In genomic region chr5:138262582-138263240, GRCm38 (mm10) we compare ENCODE assay signal across 9 mouse cellular contexts. TPM values are rescaled to one million over a fixed set of nuclear protein-coding genes. Genes with fewer than 3 reads are reported as not detected.
A peak's percentile ranks its signal among the peaks of the same experiment; 100 is the strongest.
DNase-seq lines count a peak whose midpoint lies in the region; ATAC-seq and TF ChIP-seq lines count a peak whose summit lies in the region.
"Had no signal": no experiment of that assay in that cellular context is flagged by ENCODE, and none has a peak within 500 bp of the region (broad histone marks: within the 10 kb centered on the region; RNA-seq: fewer than 3 reads in every experiment).

No protein-coding gene starts in this region.

- H3K27ac ChIP-seq in kidney, adult 2 months (ENCODE audit: insufficient read depth, low read depth, low read length), result no peak overlapping the region
- H3K27ac ChIP-seq in MEL (ENCODE audit: control insufficient read depth, low read depth, low read length), result peak overlapping the region; percentile 100
- no peak overlapping the region for H3K27ac ChIP-seq in hindbrain, embryonic 11.5 days (ENCODE audit: low read depth, low read length)
- no peak overlapping the region for H3K27ac ChIP-seq in midbrain, embryonic 13.5 days

- H3K4me1 ChIP-seq in kidney, adult 2 months (ENCODE audit: control insufficient read depth, insufficient read depth, low read length), result peaks cover 4% of the 10 kb centered on the region; the same call in 1 of the 2 replicates
- H3K4me1 ChIP-seq in MEL (ENCODE audit: control insufficient read depth in 1 of 2, insufficient read depth in 2 of 2, low read length in 2 of 2), result peaks cover 6 to 55% of the 10 kb centered on the region in 2 experiments
- peaks cover 8% of the 10 kb centered on the region for H3K4me1 ChIP-seq in hindbrain, embryonic 11.5 days (replicated peaks; ENCODE audit: control insufficient read depth, insufficient read depth, low read length)
- H3K4me1 ChIP-seq in midbrain, embryonic 13.5 days (replicated peaks), result peaks cover 29% of the 10 kb centered on the region

- H3K9me3 ChIP-seq in MEL (replicated peaks; ENCODE audit: insufficient read depth, low read length), result no peaks in the 10 kb centered on the region
- H3K9me3 ChIP-seq in hindbrain, embryonic 11.5 days (ENCODE audit: control insufficient read depth, low read length), result no peaks in the 10 kb centered on the region
- no peaks in the 10 kb centered on the region for H3K9me3 ChIP-seq in midbrain, embryonic 13.5 days

- ATAC-seq in hindbrain, embryonic 11.5 days (ENCODE audit: low FRiP score), result 0 out of 2 replicates have a peak, but pooled peaks have one; percentile 3
- ATAC-seq in midbrain, embryonic 13.5 days, result peak; percentile 1; the same call in 1 of the 2 replicates

- TF ChIP-seq POLR2A in kidney, adult 2 months (IDR thresholded peaks at IDR 0.05; ENCODE audit: low read depth, low read length), result no peak
- TF ChIP-seq POLR2A in MEL (IDR thresholded peaks at IDR 0.05; ENCODE audit: control insufficient read depth in 1 of 2, insufficient read depth in 1 of 2, low read depth in 1 of 2, low read length in 2 of 2, poor library complexity in 1 of 2), result peak; percentile 27 to 31; a peak in 1 of 4 replicates

- H3K4me3 ChIP-seq in kidney, adult 2 months (ENCODE audit: insufficient read depth, low read depth, low read length), result peak overlapping the region; percentile 71
- H3K4me3 ChIP-seq in MEL (ENCODE audit: control insufficient read depth in 1 of 2, insufficient read depth in 1 of 2, low read depth in 2 of 2, low read length in 2 of 2), result peak overlapping the region; percentile 68 to 89
- peak overlapping the region; percentile 90 for H3K4me3 ChIP-seq in hindbrain, embryonic 11.5 days (ENCODE audit: low read depth, low read length)
- peak overlapping the region; percentile 77 for H3K4me3 ChIP-seq in midbrain, embryonic 13.5 days (replicated peaks)

- no peak for DNase-seq in kidney, adult 2 months
- no peak for DNase-seq in kidney, adult 8-10 months
- peak; percentile 51 for DNase-seq in MEL (ENCODE audit: low read depth, low spot score)
- DNase-seq in hindbrain, embryonic 11.5 days (ENCODE audit: low spot score), result no peak
- no peak for DNase-seq in left cerebral cortex, postnatal 25 days (ENCODE audit: low spot score in 2 of 2)
- no peak for DNase-seq in embryo, embryonic 10.5 days (ENCODE audit: low spot score)
- no peak for DNase-seq in frontal cortex, postnatal 25 days (ENCODE audit: low spot score in 2 of 2)

- TF ChIP-seq EP300 in MEL (IDR thresholded peaks at IDR 0.05; ENCODE audit: low read depth in 1 of 2, low read length in 2 of 2), result 0 out of 4 replicates have a peak, but pooled peaks of 1 of the 2 experiments have one; percentile 8

- no peaks in the 10 kb centered on the region for H3K36me3 ChIP-seq in kidney, adult 2 months (ENCODE audit: control insufficient read depth, insufficient read depth, low read length)
- H3K36me3 ChIP-seq in MEL (ENCODE audit: control insufficient read depth in 1 of 2, insufficient read depth in 2 of 2, low read length in 2 of 2), result peaks cover 3 to 49% of the 10 kb centered on the region in 2 experiments; a peak in 3 of 4 replicates
- H3K36me3 ChIP-seq in hindbrain, embryonic 11.5 days (ENCODE audit: control insufficient read depth, insufficient read depth, low read length), result peaks cover 7% of the 10 kb centered on the region; the same call in 1 of the 2 replicates
- peaks cover 54% of the 10 kb centered on the region for H3K36me3 ChIP-seq in midbrain, embryonic 13.5 days

- no peaks in the 10 kb centered on the region for H3K27me3 ChIP-seq in kidney, adult 2 months (replicated peaks; ENCODE audit: control insufficient read depth, insufficient read depth, low read length)
- H3K27me3 ChIP-seq in MEL (ENCODE audit: control insufficient read depth in 1 of 2, insufficient read depth in 2 of 2, low read length in 2 of 2), result no peaks in the 10 kb centered on the region
- H3K27me3 ChIP-seq in hindbrain, embryonic 11.5 days (ENCODE audit: control insufficient read depth, insufficient read depth, low read length), result no peaks in the 10 kb centered on the region
- no peaks in the 10 kb centered on the region for H3K27me3 ChIP-seq in midbrain, embryonic 13.5 days

- WGBS in kidney, adult 2 months, result 58% methylated on average over 18 of the region's 18 CpGs
- WGBS in hindbrain, embryonic 11.5 days, result 66% methylated on average over 18 of the region's 18 CpGs
- 68% methylated on average over 18 of the region's 18 CpGs for WGBS in midbrain, embryonic 13.5 days

- TF ChIP-seq CTCF in kidney, adult 2 months (conservative IDR thresholded peaks at IDR 0.05; ENCODE audit: insufficient read depth, insufficient read length, low read depth, low read length), result no peak
- 0 out of 6 replicates have a peak, but pooled peaks of 2 of the 3 experiments have one; percentile 1 to 6 for TF ChIP-seq CTCF in MEL (IDR thresholded peaks at IDR 0.05 in 2 of 3, conservative IDR thresholded peaks at IDR 0.05 in 1 of 3; ENCODE audit: control insufficient read depth in 1 of 3, insufficient read depth in 1 of 3, low read depth in 2 of 3, low read length in 3 of 3, poor library complexity in 1 of 3, severe bottlenecking in 1 of 3)

- TF ChIP-seq RAD21 in MEL (IDR thresholded peaks at IDR 0.05; ENCODE audit: low read depth, low read length), result no peak

- peak overlapping the region; percentile 97 for H3K4me2 ChIP-seq in hindbrain, embryonic 11.5 days (replicated peaks; ENCODE audit: low read depth, low read length)
- peak overlapping the region; percentile 99 for H3K4me2 ChIP-seq in midbrain, embryonic 13.5 days (replicated peaks)

- H3K9ac ChIP-seq in MEL (ENCODE audit: control insufficient read depth, low read depth, low read length, poor library complexity, severe bottlenecking), result peak overlapping the region; percentile 93
- peak overlapping the region; percentile 84 for H3K9ac ChIP-seq in hindbrain, embryonic 11.5 days (ENCODE audit: low read depth, low read length)
- peak overlapping the region; percentile 95 for H3K9ac ChIP-seq in midbrain, embryonic 13.5 days (replicated peaks)

- intact Hi-C loops in left cerebral cortex, postnatal 25 days (cut with DNase I), result no loop called here

- peaks cover 48% of the 10 kb centered on the region for H3K79me2 ChIP-seq in MEL (ENCODE audit: control insufficient read depth, insufficient read depth, low read length, poor library complexity)

TF ChIP-seq in MEL, 35 proteins besides CTCF, POLR2A, EP300 and RAD21 (continues in another document):
- TF ChIP-seq SMC3 (IDR thresholded peaks at IDR 0.05; ENCODE audit: low read depth, low read length), result no peak; the same call in 1 of the 2 replicates
- TF ChIP-seq UBTF (IDR thresholded peaks at IDR 0.05; ENCODE audit: borderline replicate concordance, insufficient read depth, low read depth, low read length), result peak; percentile 83; the same call in 1 of the 2 replicates
- TF ChIP-seq MEF2A (IDR thresholded peaks at IDR 0.05; ENCODE audit: extremely low read depth, insufficient replicate concordance, low read depth, low read length, poor library complexity, severe bottlenecking), result no peak
- TF ChIP-seq ZC3H11A (IDR thresholded peaks at IDR 0.05; ENCODE audit: low read depth, low read length), result no peak
- peak; percentile 77; the same call in 1 of the 2 replicates for TF ChIP-seq CHD1 (IDR thresholded peaks at IDR 0.05; ENCODE audit: low read depth, low read length)
- no peak for TF ChIP-seq TCF12 (IDR thresholded peaks at IDR 0.05; ENCODE audit: low read depth, low read length)
- no peak; the same call in none of the 2 replicates for TF ChIP-seq MXI1 (IDR thresholded peaks at IDR 0.05; ENCODE audit: low read depth, low read length)

RNA-seq across cellular contexts. Expression of gene BC037034, which starts 1.1 kb away (rescaled TPM):
- polyA plus RNA-seq in kidney, adult 2 months (2012; rRNA removed), result 28.5 and 35.1 TPM in 2 replicates
- total RNA-seq in MEL (2012; rRNA removed), result 27.8 and 35.6 TPM in 2 replicates
- polyA plus RNA-seq in MEL (2012; ENCODE audit: insufficient read depth in 1 of 2, insufficient read length in 2 of 2, low read depth in 1 of 2, low replicate concordance in 2 of 2, missing spikeins in 1 of 2), result 10 to 100 TPM in 1 of 2 experiments, not detected in 1; 59.1 TPM
- polyA plus RNA-seq in hindbrain, embryonic 11.5 days (2014; fragmentation: Nextera tagmentation; extraction: Ambion mirVana), result 7.0 and 7.1 TPM in 2 replicates
- 12.2 and 15.8 TPM in 2 replicates for polyA plus RNA-seq in midbrain, embryonic 13.5 days (2015; fragmentation: Nextera tagmentation; extraction: Ambion mirVana)
- 10 to 100 TPM; 62.2 to 65.8 TPM for total RNA-seq in left cerebral cortex, postnatal 25 days (2021)

RNA-seq across cellular contexts. Expression of gene Lamtor4, which starts 7.4 kb away (rescaled TPM):
- polyA plus RNA-seq in kidney, adult 2 months (2012; rRNA removed), result 362 and 389 TPM in 2 replicates
- 45.7 and 51.5 TPM in 2 replicates for total RNA-seq in MEL (2012; rRNA removed)
- 10 to 100 TPM in 1 of 2 experiments, not detected in 1; 59.0 TPM for polyA plus RNA-seq in MEL (2012; ENCODE audit: insufficient read depth in 1 of 2, insufficient read length in 2 of 2, low read depth in 1 of 2, low replicate concordance in 2 of 2, missing spikeins in 1 of 2)
- polyA plus RNA-seq in hindbrain, embryonic 11.5 days (2014; fragmentation: Nextera tagmentation; extraction: Ambion mirVana), result 51.0 and 54.4 TPM in 2 replicates
- 81.2 and 81.9 TPM in 2 replicates for polyA plus RNA-seq in midbrain, embryonic 13.5 days (2015; fragmentation: Nextera tagmentation; extraction: Ambion mirVana)
- 10 to 100 TPM; 56.9 to 59.8 TPM for total RNA-seq in left cerebral cortex, postnatal 25 days (2021)

RNA-seq across cellular contexts. Expression of gene Gal3st4, which starts 9.9 kb away (rescaled TPM):
- polyA plus RNA-seq in kidney, adult 2 months (2012; rRNA removed), result 0.13 and 0.19 TPM in 2 replicates
- 0.15 and 0.16 TPM in 2 replicates for total RNA-seq in MEL (2012; rRNA removed)
- under 1 TPM in 1 of 2 experiments, not detected in 1; 0.17 TPM for polyA plus RNA-seq in MEL (2012; ENCODE audit: insufficient read depth in 1 of 2, insufficient read length in 2 of 2, low read depth in 1 of 2, low replicate concordance in 2 of 2, missing spikeins in 1 of 2)
- polyA plus RNA-seq in hindbrain, embryonic 11.5 days (2014; fragmentation: Nextera tagmentation; extraction: Ambion mirVana), result 4.6 and 6.1 TPM in 2 replicates
- 2.5 and 3.0 TPM in 2 replicates for polyA plus RNA-seq in midbrain, embryonic 13.5 days (2015; fragmentation: Nextera tagmentation; extraction: Ambion mirVana)
- 1 to 10 TPM; 3.5 to 3.6 TPM for total RNA-seq in left cerebral cortex, postnatal 25 days (2021)

RNA-seq across cellular contexts. Expression of gene Gm43720, which starts 17.0 kb away (rescaled TPM):
- not detected in 2 replicates for polyA plus RNA-seq in kidney, adult 2 months (2012; rRNA removed)
- total RNA-seq in MEL (2012; rRNA removed), result not detected in 2 replicates
- not detected for polyA plus RNA-seq in MEL (2012; ENCODE audit: insufficient read depth in 1 of 2, insufficient read length in 2 of 2, low read depth in 1 of 2, low replicate concordance in 2 of 2, missing spikeins in 1 of 2)
- 0.06 TPM in 2 replicates for polyA plus RNA-seq in hindbrain, embryonic 11.5 days (2014; fragmentation: Nextera tagmentation; extraction: Ambion mirVana)
- polyA plus RNA-seq in midbrain, embryonic 13.5 days (2015; fragmentation: Nextera tagmentation; extraction: Ambion mirVana), result 0.10 and 0.19 TPM in 2 replicates
- under 1 TPM in 1 of 2 experiments, not detected in 1; 0.09 TPM for total RNA-seq in left cerebral cortex, postnatal 25 days (2021)
- total RNA-seq: megakaryocyte progenitor cell, adult 5-6 weeks had no signal

RNA-seq across cellular contexts. Expression of gene Gpc2, which starts 17.1 kb away (rescaled TPM):
- polyA plus RNA-seq in kidney, adult 2 months (2012; rRNA removed), result 1.2 and 1.5 TPM in 2 replicates
- total RNA-seq in MEL (2012; rRNA removed), result 0.04 TPM in 1 of 2 replicates, not detected in the other
- polyA plus RNA-seq in MEL (2012; ENCODE audit: insufficient read depth in 1 of 2, insufficient read length in 2 of 2, low read depth in 1 of 2, low replicate concordance in 2 of 2, missing spikeins in 1 of 2), result not detected
- polyA plus RNA-seq in hindbrain, embryonic 11.5 days (2014; fragmentation: Nextera tagmentation; extraction: Ambion mirVana), result 20.8 and 23.9 TPM in 2 replicates
- polyA plus RNA-seq in midbrain, embryonic 13.5 days (2015; fragmentation: Nextera tagmentation; extraction: Ambion mirVana), result 236 and 248 TPM in 2 replicates
- 1 to 10 TPM; 1.3 to 2.1 TPM for total RNA-seq in left cerebral cortex, postnatal 25 days (2021)
